Mouse (Mus musculus): Measurements from ENCODE around the gene Chaf1a. TPM values are rescaled to one million over a fixed set of nuclear protein-coding genes. Genes with fewer than 3 reads are reported as not detected.
"Not testable (repeated sequence)": the region's sequence is repeated elsewhere in the genome, so short reads cannot be mapped to it uniquely, and the experiment has no call there.

Chaf1a gene
- polyA plus RNA-seq, 1 experiment from 2014 or later: 35.3 TPM

GRCm38 (mm10) chr17:56092312-56092711 is 52.1 kb downstream of the Chaf1a start:
- Histone ChIP-seq H3K4me3 (no peak overlapping the region), H3K27ac (no peak overlapping the region), H3K27me3 (ENCODE audit: insufficient read depth, poor library complexity, severe bottlenecking) (no peaks in the 10 kb centered on the region), H3K4me1 (replicated peaks) (no peaks in the 10 kb centered on the region), H3K9me3 (no peaks in the 10 kb centered on the region), H3K36me3 (peaks cover 85% of the 10 kb centered on the region)
- WGBS: 95% methylated on average over 1 of the region's 1 CpGs
- DNase-seq (ENCODE audit: low spot score): no peak

- Histone ChIP-seq H3K9me3 (no peaks in the 10 kb centered on the region), H3K27me3 (ENCODE audit: insufficient read depth, poor library complexity, severe bottlenecking) (no peaks in the 10 kb centered on the region), H3K4me1 (replicated peaks) (no peaks in the 10 kb centered on the region), H3K4me3 (no peak overlapping the region), H3K36me3 (peaks cover 85% of the 10 kb centered on the region), H3K27ac (no peak overlapping the region)
- DNase-seq (ENCODE audit: low spot score): no peak
- WGBS: 88% methylated on average over 1 of the region's 1 CpGs
Observed at GRCm38 (mm10) chr17:56092794-56093193, 52.6 kb downstream of the Chaf1a start.

DNA sequence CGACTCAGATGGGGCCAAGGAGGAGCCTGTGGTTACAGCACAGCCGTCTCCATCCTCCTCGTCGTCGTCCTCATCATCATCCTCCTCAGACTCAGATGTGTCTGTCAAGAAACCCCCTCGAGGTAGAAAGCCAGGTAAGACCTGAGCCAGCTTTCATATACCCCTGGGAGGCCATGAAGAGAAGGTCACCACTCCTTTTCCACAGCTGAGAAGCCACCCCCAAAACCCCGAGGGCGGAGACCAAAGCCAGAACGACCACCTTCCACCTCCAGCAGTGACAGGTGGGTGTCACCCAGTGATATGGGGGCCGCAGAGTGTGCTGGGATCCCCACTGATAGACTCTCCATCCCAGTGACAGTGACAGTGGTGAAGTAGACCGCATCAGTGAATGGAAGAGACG is 56.6 kb downstream of the Chaf1a start:
- H3K4me3 ChIP-seq: no peak overlapping the region
- H3K4me1 ChIP-seq (replicated peaks): no peaks in the 10 kb centered on the region
- no peak overlapping the region for H3K27ac ChIP-seq
- peaks cover 92% of the 10 kb centered on the region for H3K36me3 ChIP-seq
- no peak for DNase-seq (ENCODE audit: low spot score)
- H3K27me3 ChIP-seq (ENCODE audit: insufficient read depth, poor library complexity, severe bottlenecking): no peaks in the 10 kb centered on the region
- 91% methylated on average over 12 of the region's 12 CpGs for WGBS
- H3K9me3 ChIP-seq: no peaks in the 10 kb centered on the region

DNA sequence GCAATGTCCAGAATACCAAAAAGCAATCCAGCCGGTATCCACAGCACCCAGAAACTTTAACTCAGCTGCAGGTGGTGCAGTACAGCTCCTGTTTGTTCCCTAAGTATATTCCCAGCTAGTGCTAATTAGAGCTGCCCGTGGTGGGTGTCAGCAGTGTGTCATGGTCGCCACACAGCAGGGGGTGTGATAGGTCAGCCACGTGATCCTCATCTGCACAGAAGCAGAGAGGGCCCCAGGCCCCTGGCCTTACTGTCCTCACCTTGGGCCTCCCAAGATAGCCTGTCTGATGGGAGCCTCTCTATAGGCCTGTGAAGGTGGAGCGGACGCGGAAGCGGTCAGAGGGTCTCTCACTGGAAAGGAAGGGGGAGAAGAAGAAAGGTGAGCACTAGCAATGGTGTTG is 57.9 kb downstream of the Chaf1a start:
- Histone ChIP-seq H3K4me1 (replicated peaks) (no peaks in the 10 kb centered on the region), H3K36me3 (peaks cover 98% of the 10 kb centered on the region)

DNA sequence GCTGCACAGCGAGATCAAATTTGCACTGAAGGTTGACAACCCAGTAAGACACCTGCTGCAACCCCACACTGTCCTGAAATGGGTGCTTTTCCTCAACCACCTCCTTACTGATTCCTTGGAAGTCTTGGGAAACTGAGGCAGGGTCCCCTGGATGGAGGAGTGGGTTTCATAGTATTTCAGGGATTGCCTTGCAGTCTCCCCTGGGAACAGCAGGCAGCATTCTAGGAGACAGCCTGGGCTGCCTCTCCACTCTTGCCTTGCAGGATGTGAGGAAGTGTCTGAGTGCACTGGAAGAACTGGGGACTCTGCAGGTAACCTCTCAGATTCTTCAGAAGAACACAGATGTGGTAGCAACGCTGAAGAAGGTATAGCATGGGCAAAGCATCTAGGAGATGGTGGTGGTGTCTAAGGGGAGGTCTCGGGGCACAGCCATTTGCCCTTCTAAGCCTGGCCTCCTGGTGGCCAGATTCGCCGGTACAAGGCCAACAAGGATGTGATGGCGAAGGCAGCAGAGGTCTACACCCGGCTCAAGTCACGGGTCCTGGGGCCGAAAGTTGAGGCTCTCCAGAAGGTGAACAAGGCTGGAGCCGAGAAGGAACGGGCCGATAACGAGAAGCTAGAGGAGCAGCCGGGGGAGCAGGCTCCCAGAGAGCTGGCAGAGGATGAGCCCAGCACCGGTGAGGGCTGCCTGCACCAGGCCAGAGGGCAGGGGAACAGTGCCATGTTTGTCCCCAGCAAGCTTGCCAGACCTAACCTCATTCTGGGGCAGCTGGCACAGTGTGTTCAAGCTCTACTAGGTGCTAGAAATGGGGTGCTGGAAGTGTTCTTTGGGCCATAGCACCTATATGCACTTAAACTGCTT is 58.7 kb downstream of the Chaf1a start:
- no peaks in the 10 kb centered on the region for H3K9me3 ChIP-seq
- no peak overlapping the region for H3K27ac ChIP-seq
- DNase-seq (ENCODE audit: low spot score): no peak
- no peaks in the 10 kb centered on the region for H3K27me3 ChIP-seq (ENCODE audit: insufficient read depth, poor library complexity, severe bottlenecking)
- 91% methylated on average over 15 of the region's 15 CpGs for WGBS
- no peak overlapping the region for H3K4me3 ChIP-seq
- H3K4me1 ChIP-seq (replicated peaks): no peaks in the 10 kb centered on the region
- peaks cover 98% of the 10 kb centered on the region for H3K36me3 ChIP-seq

More for the DNA sequence above, 57.9 kb downstream of the Chaf1a start:
- no peaks in the 10 kb centered on the region for H3K9me3 ChIP-seq
- no peaks in the 10 kb centered on the region for H3K27me3 ChIP-seq (ENCODE audit: insufficient read depth, poor library complexity, severe bottlenecking)
- no peak overlapping the region for H3K27ac ChIP-seq
- DNase-seq (ENCODE audit: low spot score): no peak
- no peak overlapping the region for H3K4me3 ChIP-seq
- 94% methylated on average over 8 of the region's 8 CpGs for WGBS

DNA sequence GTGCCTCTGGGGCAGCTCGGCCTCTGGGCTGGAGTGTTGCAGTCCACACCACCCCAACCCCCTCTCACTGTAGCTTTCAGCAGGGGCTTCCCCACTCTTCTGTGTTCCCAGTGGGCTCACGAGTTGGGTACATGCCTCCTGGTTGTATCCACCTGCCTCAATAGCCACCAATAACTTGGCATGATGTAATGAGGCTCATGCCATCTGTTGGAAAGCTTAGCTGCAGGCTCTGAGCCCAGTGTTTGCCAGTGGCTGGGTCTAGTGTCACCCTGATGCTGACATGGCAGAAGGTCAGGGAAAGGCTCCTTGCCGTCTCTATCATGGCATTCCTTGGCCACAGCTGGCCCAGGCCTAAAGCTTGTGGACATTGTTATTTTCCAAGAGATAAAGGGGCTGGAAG is 60.6 kb downstream of the Chaf1a start:
- H3K4me3 ChIP-seq: no peak overlapping the region
- H3K9me3 ChIP-seq: no peaks in the 10 kb centered on the region
- WGBS: 91% methylated on average over 3 of the region's 3 CpGs
- H3K27me3 ChIP-seq (ENCODE audit: insufficient read depth, poor library complexity, severe bottlenecking): no peaks in the 10 kb centered on the region
- DNase-seq (ENCODE audit: low spot score): no peak
- no peaks in the 10 kb centered on the region for H3K4me1 ChIP-seq (replicated peaks)
- H3K36me3 ChIP-seq: peaks cover 84% of the 10 kb centered on the region
- no peak overlapping the region for H3K27ac ChIP-seq

GRCm38 (mm10) chr17:56102158-56102557 is 61.9 kb downstream of the Chaf1a start:
- DNase-seq (ENCODE audit: low spot score): no peak
- H3K9me3 ChIP-seq: no peaks in the 10 kb centered on the region
- no peaks in the 10 kb centered on the region for H3K27me3 ChIP-seq (ENCODE audit: insufficient read depth, poor library complexity, severe bottlenecking)
- H3K4me1 ChIP-seq (replicated peaks): no peaks in the 10 kb centered on the region
- H3K4me3 ChIP-seq: no peak overlapping the region
- H3K36me3 ChIP-seq: peaks cover 74% of the 10 kb centered on the region
- 94% methylated on average over 5 of the region's 5 CpGs for WGBS
- H3K27ac ChIP-seq: no peak overlapping the region

DNA sequence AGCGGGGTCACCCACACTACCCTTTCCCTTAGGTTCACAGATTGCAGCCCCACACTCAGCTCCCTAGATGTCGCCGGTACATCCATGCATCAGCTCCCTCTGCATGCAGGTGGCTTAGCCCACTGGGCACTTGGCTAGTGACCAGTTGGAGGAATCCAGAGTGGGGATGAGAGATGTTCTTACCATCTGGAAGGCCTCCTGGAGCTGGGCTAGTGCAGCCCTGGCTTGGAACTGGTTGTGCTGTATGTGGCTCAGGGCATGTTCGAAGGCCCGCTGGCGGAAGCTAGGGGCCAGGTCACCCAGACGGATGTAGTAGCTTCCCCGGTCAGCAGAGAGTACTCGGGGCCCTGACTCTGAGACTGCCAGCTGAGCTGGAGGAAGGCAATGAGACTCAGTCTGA is 62.7 kb downstream of the Chaf1a start:
- no peaks in the 10 kb centered on the region for H3K9me3 ChIP-seq
- DNase-seq (ENCODE audit: low spot score): no peak
- WGBS: 94% methylated on average over 9 of the region's 9 CpGs
- H3K27ac ChIP-seq: no peak overlapping the region
- peaks cover 67% of the 10 kb centered on the region for H3K36me3 ChIP-seq
- no peaks in the 10 kb centered on the region for H3K27me3 ChIP-seq (ENCODE audit: insufficient read depth, poor library complexity, severe bottlenecking)
- no peak overlapping the region for H3K4me3 ChIP-seq
- no peaks in the 10 kb centered on the region for H3K4me1 ChIP-seq (replicated peaks)

DNA sequence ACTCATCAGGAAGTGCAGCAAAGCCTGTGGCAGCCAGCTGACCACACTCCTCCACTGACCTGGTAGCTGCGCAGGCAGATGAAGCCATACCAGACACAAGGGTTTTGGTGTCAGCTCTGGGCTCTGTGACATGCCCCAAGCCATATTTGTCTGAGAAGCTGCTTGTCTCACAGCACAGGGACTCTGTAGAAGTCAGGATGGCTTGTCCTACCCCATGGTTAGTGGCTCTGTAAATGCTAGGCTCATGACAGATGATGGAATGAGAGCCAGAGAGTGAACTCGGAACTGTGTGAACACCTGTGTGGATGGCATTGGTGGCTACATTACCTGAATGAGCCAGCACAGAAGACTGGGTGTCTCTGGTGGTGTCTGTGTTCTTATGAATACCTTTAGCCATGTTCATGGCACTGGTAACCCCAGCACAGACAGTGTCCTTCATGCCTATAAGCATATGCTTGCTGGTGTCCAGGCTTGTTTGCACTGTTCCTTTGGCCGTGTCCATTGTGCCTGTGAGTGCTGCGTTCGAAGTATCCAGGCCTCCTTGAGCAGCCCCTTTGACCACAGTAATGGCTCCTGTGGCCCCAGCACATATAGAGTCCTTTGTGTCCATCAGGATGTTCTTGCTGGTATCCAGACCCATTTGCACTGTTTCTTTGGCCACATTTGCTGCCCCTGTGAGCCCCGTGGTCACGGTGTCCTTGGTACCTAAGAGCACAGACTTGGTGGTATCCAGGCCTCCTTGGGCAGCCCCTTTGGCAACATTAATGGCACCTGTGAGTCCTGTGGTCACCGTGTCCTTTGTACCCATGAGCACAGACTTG is 63.4 kb downstream of the Chaf1a start:
- Histone ChIP-seq H3K4me3 (no peak overlapping the region), H3K27ac (no peak overlapping the region), H3K27me3 (ENCODE audit: insufficient read depth, poor library complexity, severe bottlenecking) (no peaks in the 10 kb centered on the region), H3K9me3 (no peaks in the 10 kb centered on the region), H3K4me1 (replicated peaks) (no peaks in the 10 kb centered on the region), H3K36me3 (peaks cover 64% of the 10 kb centered on the region)
- DNase-seq (ENCODE audit: low spot score): no peak
- WGBS: 96% methylated on average over 8 of the region's 8 CpGs

DNA sequence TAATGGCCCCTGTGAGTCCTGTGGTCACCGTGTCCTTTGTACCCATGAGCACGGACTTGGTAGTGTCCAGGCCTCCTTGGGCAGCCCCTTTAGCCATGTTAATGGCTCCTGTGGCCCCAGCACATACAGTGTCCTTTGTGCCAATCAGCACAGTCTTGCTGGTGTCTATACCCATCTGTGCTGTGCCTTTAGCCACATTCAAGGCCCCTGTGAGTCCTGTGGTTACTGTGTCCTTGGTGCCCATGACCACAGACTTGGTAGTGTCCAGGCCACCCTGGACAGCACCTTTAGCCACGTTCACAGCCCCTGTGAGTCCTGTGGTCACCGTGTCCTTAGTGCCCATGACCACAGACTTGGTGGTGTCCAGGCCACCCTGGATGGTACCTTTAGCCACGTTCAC is 64.6 kb downstream of the Chaf1a start:
- not testable (repeated sequence) for H3K4me1 ChIP-seq (replicated peaks); H3K27me3 ChIP-seq (ENCODE audit: insufficient read depth, poor library complexity, severe bottlenecking); H3K9me3 ChIP-seq; H3K27ac ChIP-seq; H3K4me3 ChIP-seq; DNase-seq (ENCODE audit: low spot score)
- peaks cover 58% of the 10 kb centered on the region for H3K36me3 ChIP-seq
- 95% methylated on average over 3 of the region's 5 CpGs for WGBS

DNA sequence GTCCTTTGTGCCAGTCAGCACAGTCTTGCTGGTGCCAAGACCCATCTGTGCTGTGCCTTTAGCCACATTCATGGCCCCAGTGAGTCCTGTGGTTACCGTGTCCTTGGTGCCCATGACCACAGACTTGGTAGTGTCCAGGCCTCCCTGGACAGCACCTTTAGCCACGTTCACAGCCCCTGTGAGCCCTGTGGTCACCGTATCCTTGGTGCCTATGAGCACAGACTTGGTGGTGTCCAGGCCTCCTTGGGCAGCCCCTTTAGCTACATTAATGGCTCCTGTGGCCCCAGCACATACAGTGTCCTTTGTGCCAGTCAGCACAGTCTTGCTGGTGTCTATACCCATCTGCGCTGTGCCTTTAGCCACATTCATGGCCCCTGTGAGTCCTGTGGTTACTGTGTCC is 66.2 kb downstream of the Chaf1a start:
- not testable (repeated sequence) for H3K27ac ChIP-seq; H3K27me3 ChIP-seq (ENCODE audit: insufficient read depth, poor library complexity, severe bottlenecking); H3K9me3 ChIP-seq; DNase-seq (ENCODE audit: low spot score); H3K4me3 ChIP-seq; H3K4me1 ChIP-seq (replicated peaks)
- 95% methylated on average over 4 of the region's 4 CpGs for WGBS
- peaks cover 42% of the 10 kb centered on the region for H3K36me3 ChIP-seq

GRCm38 (mm10) chr17:56106981-56107380 is 66.7 kb downstream of the Chaf1a start:
- Histone ChIP-seq H3K4me3 (no peak overlapping the region), H3K27me3 (ENCODE audit: insufficient read depth, poor library complexity, severe bottlenecking) (no peaks in the 10 kb centered on the region), H3K27ac (no peak overlapping the region), H3K4me1 (replicated peaks) (no peaks in the 10 kb centered on the region), H3K9me3 (no peaks in the 10 kb centered on the region), H3K36me3 (peaks cover 37% of the 10 kb centered on the region)
- 81% methylated on average over 4 of the region's 4 CpGs for WGBS
- DNase-seq (ENCODE audit: low spot score): no peak

DNA sequence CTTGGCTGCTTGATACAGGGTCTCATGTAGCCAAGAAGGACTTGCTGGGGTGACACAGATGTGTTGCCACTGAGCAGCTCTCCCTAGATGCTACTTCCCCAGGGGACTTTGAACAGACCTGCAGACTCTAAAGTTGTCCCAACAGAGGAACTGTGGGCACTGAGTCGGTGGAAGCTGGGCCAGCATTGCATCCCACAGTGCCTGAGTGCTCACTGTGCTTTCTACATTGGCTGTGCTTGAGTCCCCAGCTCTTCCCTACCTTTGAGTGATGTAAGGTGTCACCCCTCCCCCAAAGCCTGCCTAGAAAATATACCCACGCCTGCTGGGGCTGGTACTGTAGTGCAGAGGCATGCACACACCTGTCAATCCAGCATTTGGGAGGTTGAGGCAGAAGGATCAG is 67.5 kb downstream of the Chaf1a start:
- H3K4me3 ChIP-seq: no peak overlapping the region
- DNase-seq (ENCODE audit: low spot score): no peak
- H3K4me1 ChIP-seq (replicated peaks): peaks cover 2% of the 10 kb centered on the region
- WGBS: 64% methylated on average over 2 of the region's 2 CpGs
- H3K36me3 ChIP-seq: peaks cover 29% of the 10 kb centered on the region
- no peaks in the 10 kb centered on the region for H3K9me3 ChIP-seq
- no peak overlapping the region for H3K27ac ChIP-seq
- no peaks in the 10 kb centered on the region for H3K27me3 ChIP-seq (ENCODE audit: insufficient read depth, poor library complexity, severe bottlenecking)

Data from hindbrain, embryonic 10.5 days (tissue).